Mouse (Mus musculus) lung, postnatal 0 days (tissue): ENCODE measurements around the gene Scfd2. TPM values are rescaled to one million over a fixed set of nuclear protein-coding genes. Genes with fewer than 3 reads are reported as not detected.

Experiments
- ATAC-seq: fragments of 200-750 bp; cut with Nextera tagmentation; 2 replicates; pipeline ENCODE4 v1.8.0; 2017; ENCODE audit warnings: moderate library complexity
- DNase-seq: peaks from one replicate; pipeline ENCODE4 v3.0.0-alpha.2; 2016; ENCODE audit warnings: low spot score
- H3K27ac ChIP-seq: fragments of 300-500 bp; sonication (generic); 2 replicates; pipeline ENCODE4 v1.5.1; 2014; ENCODE audit warnings: antibody characterized with exemption, mild to moderate bottlenecking, low read length, mixed read lengths
- H3K27me3 ChIP-seq: fragments of 300-500 bp; sonication (generic); replicated peaks from 2 replicates; pipeline ENCODE4 v1.6.1; 2014; ENCODE audit warnings: low read length, mixed read lengths; ENCODE audit not compliant: insufficient read depth
- H3K36me3 ChIP-seq: fragments of 300-500 bp; sonication (generic); 2 replicates; pipeline ENCODE4 v1.6.1; 2014; ENCODE audit warnings: low read length, mixed read lengths; ENCODE audit not compliant: insufficient read depth
- H3K4me1 ChIP-seq: fragments of 300-500 bp; sonication (generic); 2 replicates; pipeline ENCODE4 v1.6.1; 2014; ENCODE audit warnings: antibody characterized with exemption, low read depth, low read length, mixed read lengths; ENCODE audit not compliant: insufficient read depth
- H3K4me2 ChIP-seq: fragments of 300-500 bp; sonication (generic); replicated peaks from 2 replicates; pipeline ENCODE4 v1.6.1; 2014; ENCODE audit warnings: low read depth, mild to moderate bottlenecking, low read length, moderate library complexity, mixed read lengths
- H3K4me3 ChIP-seq: fragments of 300-500 bp; sonication (generic); 2 replicates; pipeline ENCODE4 v1.5.1; 2014; ENCODE audit warnings: low read depth, low read length
- H3K9ac ChIP-seq: fragments of 300-500 bp; sonication (generic); replicated peaks from 2 replicates; pipeline ENCODE4 v1.6.1; 2014; ENCODE audit warnings: low read depth, mild to moderate bottlenecking
- H3K9me3 ChIP-seq: fragments of 300-500 bp; sonication (generic); 2 replicates; pipeline ENCODE4 v1.6.1; 2016; ENCODE audit warnings: low read length, mixed read lengths
- CTCF ChIP-seq: IDR thresholded peaks from 2 replicates; pipeline ENCODE4 v1.5.1; 2016; ENCODE audit warnings: antibody characterized with exemption, mild to moderate bottlenecking
- EP300 ChIP-seq: IDR thresholded peaks from 2 replicates; pipeline ENCODE4 v1.6.1; 2016; ENCODE audit warnings: antibody characterized with exemption, mild to moderate bottlenecking, control low read depth
- WGBS: fragments of 180-500 bp; shearing (Covaris S2); extraction: QIAGEN DNeasy Blood & Tissue Kit; methylation state at CpG from one replicate; pipeline ENCODE4 v1.1.7; 2014; 5-methylcytosine and 5-hydroxymethylcytosine counted together
- polyA plus RNA-seq: library from polyadenylated mRNA; unstranded; fragments of >200 nt; fragmentation: Nextera tagmentation; extraction: Ambion mirVana; gene quantifications from 2 replicates; pipeline ENCODE4 v1.2.1, GENCODE M21; 2015

Gene Scfd2
- polyA plus RNA-seq, 1 experiment from 2014 or later, result 11.4 TPM

DNA sequence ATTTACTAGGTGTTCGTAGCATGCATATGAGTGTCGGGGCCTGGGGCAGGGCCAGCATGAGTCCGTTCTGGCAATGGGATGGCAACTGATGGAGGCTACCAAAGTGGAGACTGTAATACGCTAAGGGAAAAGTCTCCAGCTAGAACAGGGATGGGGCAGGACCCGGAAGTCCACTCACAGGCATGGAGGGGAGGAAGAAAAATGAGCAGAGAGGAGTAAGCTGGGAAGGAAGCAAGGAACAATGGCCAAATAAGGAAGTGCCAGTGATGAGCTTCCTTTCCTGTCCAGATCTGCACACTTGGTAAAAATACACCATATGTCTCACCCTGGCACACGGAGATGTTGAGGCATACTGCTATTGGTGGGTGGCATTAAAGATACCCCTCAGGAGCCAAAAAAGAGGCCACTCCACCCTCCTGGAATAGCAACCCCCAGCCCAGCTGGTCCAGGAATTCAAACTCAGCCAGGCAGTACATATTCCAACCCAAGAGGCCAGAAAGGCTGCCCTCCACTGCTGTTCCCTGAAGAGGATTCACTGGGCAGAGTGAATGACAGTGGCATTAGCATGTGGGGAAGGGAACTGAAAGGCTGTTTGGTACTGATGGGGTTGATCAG is 278.8 kb downstream of the Scfd2 start:
- Histone ChIP-seq H3K9ac (no peak overlapping the region), H3K9me3 (no peaks in the 10 kb centered on the region), H3K36me3 (no peaks in the 10 kb centered on the region), H3K4me1 (peaks cover 16% of the 10 kb centered on the region; the same call in 1 of the 2 replicates), H3K27me3 (no peaks in the 10 kb centered on the region), H3K4me2 (no peak overlapping the region), H3K4me3 (no peak overlapping the region), H3K27ac (peak overlapping the region; percentile 54; the same call in 1 of the 2 replicates)
- WGBS, result 58% methylated on average over 6 of the region's 6 CpGs
- DNase-seq (peak; percentile 31), ATAC-seq (peak; percentile 44)
- no peak for TF ChIP-seq EP300
- no peak for TF ChIP-seq CTCF

DNA sequence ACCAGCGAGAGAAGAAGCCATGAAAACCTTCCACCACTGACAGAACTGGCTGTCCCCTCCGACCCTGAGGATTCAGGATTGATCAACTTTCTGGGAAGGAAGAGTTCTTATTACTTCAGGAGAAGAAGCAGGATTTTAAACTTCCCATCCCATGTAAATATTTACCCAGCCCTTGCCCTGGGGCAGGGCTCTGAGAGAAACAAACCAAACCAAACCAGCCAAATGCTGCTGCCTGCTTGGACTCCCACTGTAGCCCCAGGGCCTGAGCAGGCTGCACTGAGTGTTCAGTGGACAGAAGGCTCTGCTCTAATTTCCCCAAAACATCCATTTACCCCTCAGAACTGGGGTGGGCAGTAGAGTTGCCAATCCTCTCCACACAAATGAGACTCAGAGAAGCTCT is 280.6 kb downstream of the Scfd2 start:
- Histone ChIP-seq H3K4me3 (no peak overlapping the region), H3K36me3 (no peaks in the 10 kb centered on the region), H3K4me1 (peaks cover 16% of the 10 kb centered on the region; the same call in 1 of the 2 replicates), H3K9ac (no peak overlapping the region), H3K9me3 (no peaks in the 10 kb centered on the region), H3K4me2 (no peak overlapping the region), H3K27me3 (no peaks in the 10 kb centered on the region), H3K27ac (no peak overlapping the region)
- DNase-seq (no peak), ATAC-seq (no peak)
- TF ChIP-seq CTCF, result no peak
- no peak for TF ChIP-seq EP300
- WGBS, result 51% methylated on average over 2 of the region's 2 CpGs

DNA sequence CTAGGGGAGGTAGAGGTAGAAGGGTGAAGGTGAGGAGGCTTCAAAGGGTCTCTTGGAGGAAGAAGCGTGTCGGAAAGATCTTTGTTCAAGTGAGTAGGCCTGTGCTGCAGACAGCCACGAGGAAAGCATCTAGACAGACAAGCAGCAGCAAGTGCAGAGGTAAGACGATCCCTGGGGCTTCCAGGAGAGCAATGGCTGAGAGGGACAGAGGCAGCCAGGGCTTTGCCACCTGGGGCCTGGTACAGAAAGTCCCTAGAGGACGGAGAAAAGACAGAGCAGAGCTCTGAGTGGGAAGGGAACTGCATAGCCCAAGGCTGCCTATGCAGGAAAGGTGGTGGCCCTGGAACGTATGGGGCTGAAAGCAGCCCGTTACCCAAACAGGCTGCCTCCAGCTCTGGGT is 281.3 kb downstream of the Scfd2 start:
- H3K27ac ChIP-seq, result no peak overlapping the region; the same call in 1 of the 2 replicates
- 80% methylated on average over 7 of the region's 7 CpGs for WGBS

DNA sequence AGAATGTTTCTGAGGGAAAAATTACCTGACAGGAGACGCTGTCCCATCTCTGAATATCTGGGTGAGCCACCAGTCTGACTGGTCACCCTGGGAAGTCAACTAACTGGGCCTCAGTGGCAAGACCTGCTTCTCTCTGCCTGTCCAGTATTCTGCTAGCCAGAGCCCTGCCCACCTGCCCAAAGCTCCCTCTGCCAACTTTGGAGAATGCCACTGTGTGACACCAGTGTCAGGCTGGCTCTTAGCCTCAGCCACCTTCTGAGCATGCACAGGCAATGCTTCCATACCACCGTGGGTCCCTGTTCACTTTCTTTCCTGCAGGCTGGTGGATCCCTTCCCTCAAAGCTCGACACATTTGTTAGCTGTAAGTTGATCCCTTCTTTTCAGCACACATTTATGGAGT is 281.8 kb downstream of the Scfd2 start:
- no peak for ATAC-seq
- H3K9ac ChIP-seq, result no peak overlapping the region
- H3K4me3 ChIP-seq, result no peak overlapping the region
- TF ChIP-seq EP300 (no peak), CTCF (no peak)
- H3K4me1 ChIP-seq, result peaks cover 16% of the 10 kb centered on the region; the same call in 1 of the 2 replicates
- H3K36me3 ChIP-seq, result no peaks in the 10 kb centered on the region
- no peak overlapping the region for H3K4me2 ChIP-seq
- DNase-seq, result no peak
- H3K27ac ChIP-seq, result no peak overlapping the region
- no peaks in the 10 kb centered on the region for H3K9me3 ChIP-seq
- H3K27me3 ChIP-seq, result no peaks in the 10 kb centered on the region
- WGBS, result 68% methylated on average over 3 of the region's 3 CpGs

More for the DNA sequence above, 281.3 kb downstream of the Scfd2 start:
- Histone ChIP-seq H3K9me3 (no peaks in the 10 kb centered on the region), H3K36me3 (no peaks in the 10 kb centered on the region), H3K9ac (no peak overlapping the region), H3K4me1 (peaks cover 16% of the 10 kb centered on the region; the same call in 1 of the 2 replicates), H3K4me3 (no peak overlapping the region), H3K4me2 (no peak overlapping the region), H3K27me3 (no peaks in the 10 kb centered on the region)
- no peak for TF ChIP-seq EP300
- TF ChIP-seq CTCF, result no peak
- DNase-seq (no peak), ATAC-seq (no peak)

DNA sequence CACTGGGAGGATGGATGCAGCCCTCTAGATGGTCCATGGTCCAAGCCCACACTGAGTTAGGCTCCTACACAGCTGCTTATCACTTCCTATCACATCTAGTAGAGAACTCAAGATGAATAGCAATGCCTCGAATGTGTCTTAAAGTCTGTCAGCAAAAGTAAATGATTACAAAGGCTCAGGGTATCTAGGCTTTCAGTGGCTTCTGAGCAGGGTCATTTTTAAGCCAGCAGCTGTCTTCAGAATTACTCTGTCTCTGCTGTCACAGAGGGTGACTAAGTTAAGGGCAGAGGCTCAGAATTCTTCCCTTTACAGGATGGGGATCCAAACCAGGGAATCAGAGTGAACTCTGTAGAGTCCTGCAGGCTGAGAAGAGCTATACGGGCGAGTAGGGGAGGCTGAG is 284.6 kb downstream of the Scfd2 start:
- Histone ChIP-seq H3K27ac (no peak overlapping the region), H3K4me3 (no peak overlapping the region), H3K36me3 (no peaks in the 10 kb centered on the region), H3K27me3 (no peaks in the 10 kb centered on the region), H3K4me2 (no peak overlapping the region), H3K9me3 (no peaks in the 10 kb centered on the region), H3K4me1 (peaks cover 12% of the 10 kb centered on the region; the same call in 1 of the 2 replicates), H3K9ac (no peak overlapping the region)
- DNase-seq (no peak), ATAC-seq (no peak)
- TF ChIP-seq EP300 (no peak), CTCF (no peak)
- WGBS, result 64% methylated on average over 3 of the region's 3 CpGs

GRCm38 (mm10) chr5:74246453-74246852 is 285.1 kb downstream of the Scfd2 start:
- WGBS, result 70% methylated on average over 4 of the region's 4 CpGs
- H3K27me3 ChIP-seq, result no peaks in the 10 kb centered on the region
- H3K36me3 ChIP-seq, result no peaks in the 10 kb centered on the region
- no peak overlapping the region for H3K27ac ChIP-seq
- TF ChIP-seq CTCF (no peak), EP300 (no peak)
- H3K4me1 ChIP-seq, result peaks cover 12% of the 10 kb centered on the region; the same call in 1 of the 2 replicates
- H3K4me2 ChIP-seq, result no peak overlapping the region
- no peak overlapping the region for H3K9ac ChIP-seq
- ATAC-seq, result no peak
- H3K9me3 ChIP-seq, result no peaks in the 10 kb centered on the region
- no peak overlapping the region for H3K4me3 ChIP-seq
- no peak for DNase-seq
